Mouse (Mus musculus) lung, postnatal 0 days (tissue): ENCODE data around the gene Trim2. TPM values are rescaled to one million over a fixed set of nuclear protein-coding genes. Genes with fewer than 3 reads are reported as not detected.

Experiments
- ATAC-seq: fragments of 200-750 bp; cut with Nextera tagmentation; 2 replicates; pipeline ENCODE4 v1.8.0; 2017; ENCODE audit warnings: moderate library complexity
- DNase-seq: peaks from one replicate; pipeline ENCODE4 v3.0.0-alpha.2; 2016; ENCODE audit warnings: low spot score
- H3K27ac ChIP-seq: fragments of 300-500 bp; sonication (generic); 2 replicates; pipeline ENCODE4 v1.5.1; 2014; ENCODE audit warnings: antibody characterized with exemption, mild to moderate bottlenecking, low read length, mixed read lengths
- H3K27me3 ChIP-seq: fragments of 300-500 bp; sonication (generic); replicated peaks from 2 replicates; pipeline ENCODE4 v1.6.1; 2014; ENCODE audit warnings: low read length, mixed read lengths; ENCODE audit not compliant: insufficient read depth
- H3K36me3 ChIP-seq: fragments of 300-500 bp; sonication (generic); 2 replicates; pipeline ENCODE4 v1.6.1; 2014; ENCODE audit warnings: low read length, mixed read lengths; ENCODE audit not compliant: insufficient read depth
- H3K4me1 ChIP-seq: fragments of 300-500 bp; sonication (generic); 2 replicates; pipeline ENCODE4 v1.6.1; 2014; ENCODE audit warnings: antibody characterized with exemption, low read depth, low read length, mixed read lengths; ENCODE audit not compliant: insufficient read depth
- H3K4me2 ChIP-seq: fragments of 300-500 bp; sonication (generic); replicated peaks from 2 replicates; pipeline ENCODE4 v1.6.1; 2014; ENCODE audit warnings: low read depth, mild to moderate bottlenecking, low read length, moderate library complexity, mixed read lengths
- H3K4me3 ChIP-seq: fragments of 300-500 bp; sonication (generic); 2 replicates; pipeline ENCODE4 v1.5.1; 2014; ENCODE audit warnings: low read depth, low read length
- H3K9ac ChIP-seq: fragments of 300-500 bp; sonication (generic); replicated peaks from 2 replicates; pipeline ENCODE4 v1.6.1; 2014; ENCODE audit warnings: low read depth, mild to moderate bottlenecking
- H3K9me3 ChIP-seq: fragments of 300-500 bp; sonication (generic); 2 replicates; pipeline ENCODE4 v1.6.1; 2016; ENCODE audit warnings: low read length, mixed read lengths
- CTCF ChIP-seq: IDR thresholded peaks from 2 replicates; pipeline ENCODE4 v1.5.1; 2016; ENCODE audit warnings: antibody characterized with exemption, mild to moderate bottlenecking
- EP300 ChIP-seq: IDR thresholded peaks from 2 replicates; pipeline ENCODE4 v1.6.1; 2016; ENCODE audit warnings: antibody characterized with exemption, mild to moderate bottlenecking, control low read depth
- WGBS: fragments of 180-500 bp; shearing (Covaris S2); extraction: QIAGEN DNeasy Blood & Tissue Kit; methylation state at CpG from one replicate; pipeline ENCODE4 v1.1.7; 2014; 5-methylcytosine and 5-hydroxymethylcytosine counted together
- polyA plus RNA-seq: library from polyadenylated mRNA; unstranded; fragments of >200 nt; fragmentation: Nextera tagmentation; extraction: Ambion mirVana; gene quantifications from 2 replicates; pipeline ENCODE4 v1.2.1, GENCODE M21; 2015

The Trim2 gene
- 18.7 and 20.0 TPM in 2 replicates for polyA plus RNA-seq

GRCm38 (mm10) chr3:84306777-84307176 lies at the start of gene Trim2:
Trim2 (minus strand) TSS chr3:84306877.
- DNase-seq, result no peak
- H3K27me3 ChIP-seq, result 0 out of 2 replicates have a peak, but pooled peaks cover 5% of the 10 kb centered on the region
- ATAC-seq, result no peak
- 96% methylated on average over 3 of the region's 3 CpGs for WGBS
- H3K4me2 ChIP-seq, result no peak within 1 kb of the TSS
- TF ChIP-seq EP300 (no peak), CTCF (no peak)
- no peak within 1 kb of the TSS for H3K4me3 ChIP-seq
- no peaks in the 10 kb centered on the region for H3K36me3 ChIP-seq
- no peak within 1 kb of the TSS for H3K27ac ChIP-seq
- H3K9ac ChIP-seq, result no peak within 1 kb of the TSS
- no peaks in the 10 kb centered on the region for H3K9me3 ChIP-seq
- peaks cover 7% of the 10 kb centered on the region; the same call in 1 of the 2 replicates for H3K4me1 ChIP-seq

- WGBS, result 22% methylated on average over 12 of the region's 12 CpGs
- no peaks in the 10 kb centered on the region for H3K4me1 ChIP-seq
- H3K9ac ChIP-seq, result no peak overlapping the region
- TF ChIP-seq EP300 (no peak), CTCF (peak; percentile 61)
- no peaks in the 10 kb centered on the region for H3K9me3 ChIP-seq
- ATAC-seq (peak; percentile 95), DNase-seq (peak; percentile 92)
- H3K4me3 ChIP-seq, result no peak overlapping the region
- H3K27ac ChIP-seq, result peak overlapping the region; percentile 20; the same call in 1 of the 2 replicates
- H3K36me3 ChIP-seq, result no peaks in the 10 kb centered on the region
- H3K27me3 ChIP-seq, result no peaks in the 10 kb centered on the region
- no peak overlapping the region for H3K4me2 ChIP-seq
Measured at GRCm38 (mm10) chr3:84355930-84356689, 49.4 kb upstream of the Trim2 start.

- no peak for TF ChIP-seq EP300
- peak; percentile 85 for TF ChIP-seq CTCF
- WGBS, result 57% methylated on average over 5 of the region's 5 CpGs
- H3K4me1 ChIP-seq, result no peaks in the 10 kb centered on the region
- H3K36me3 ChIP-seq, result no peaks in the 10 kb centered on the region
- no peaks in the 10 kb centered on the region for H3K27me3 ChIP-seq
- no peak overlapping the region for H3K4me2 ChIP-seq
- no peak overlapping the region for H3K4me3 ChIP-seq
- no peaks in the 10 kb centered on the region for H3K9me3 ChIP-seq
- H3K9ac ChIP-seq, result no peak overlapping the region
- DNase-seq (peak; percentile 63), ATAC-seq (no peak)
- no peak overlapping the region for H3K27ac ChIP-seq
Measured at GRCm38 (mm10) chr3:84352353-84353034, 45.8 kb upstream of the Trim2 start.

- ATAC-seq, result peak; percentile 70
- peak; percentile 61 for DNase-seq
- Histone ChIP-seq H3K9me3 (no peaks in the 10 kb centered on the region), H3K27ac (no peak overlapping the region), H3K27me3 (no peaks in the 10 kb centered on the region), H3K4me3 (no peak overlapping the region), H3K9ac (no peak overlapping the region), H3K4me1 (no peaks in the 10 kb centered on the region), H3K4me2 (no peak overlapping the region), H3K36me3 (no peaks in the 10 kb centered on the region)
- TF ChIP-seq EP300, result no peak
- no peak for TF ChIP-seq CTCF
- WGBS, result 67% methylated on average over 6 of the region's 6 CpGs
Measured at GRCm38 (mm10) chr3:84350311-84350710, 43.6 kb upstream of the Trim2 start.

- Histone ChIP-seq H3K4me2 (no peak overlapping the region), H3K4me1 (peaks cover under 1% of the 10 kb centered on the region; the same call in 1 of the 2 replicates), H3K27ac (no peak overlapping the region), H3K4me3 (no peak overlapping the region), H3K27me3 (no peaks in the 10 kb centered on the region), H3K36me3 (no peaks in the 10 kb centered on the region), H3K9me3 (no peaks in the 10 kb centered on the region), H3K9ac (no peak overlapping the region)
- WGBS, result 79% methylated on average over 10 of the region's 10 CpGs
- DNase-seq (no peak), ATAC-seq (no peak)
- TF ChIP-seq CTCF (no peak), EP300 (no peak)
Measured at GRCm38 (mm10) chr3:84349771-84350170, 43.1 kb upstream of the Trim2 start.

GRCm38 (mm10) chr3:84347426-84347825 lies 40.7 kb upstream of the Trim2 start:
- Histone ChIP-seq H3K4me1 (peaks cover 3% of the 10 kb centered on the region; the same call in 1 of the 2 replicates), H3K27ac (no peak overlapping the region), H3K9ac (no peak overlapping the region), H3K4me3 (no peak overlapping the region), H3K36me3 (no peaks in the 10 kb centered on the region), H3K4me2 (no peak overlapping the region), H3K27me3 (no peaks in the 10 kb centered on the region), H3K9me3 (no peaks in the 10 kb centered on the region)
- 64% methylated on average over 4 of the region's 4 CpGs for WGBS
- TF ChIP-seq CTCF (no peak), EP300 (no peak)
- no peak for ATAC-seq
- no peak for DNase-seq
